Mouse (Mus musculus) stomach, postnatal 0 days (tissue): ENCODE measurements around the gene 1190005I06Rik.

Source experiments
- CTCF ChIP-seq: IDR thresholded peaks from 2 replicates; pipeline ENCODE4 v1.5.1; 2016; ENCODE audit warnings: antibody characterized with exemption, low read depth, mild to moderate bottlenecking, moderate library complexity
- EP300 ChIP-seq: optimal IDR thresholded peaks from 2 replicates; pipeline ENCODE3; 2016; ENCODE audit warnings: antibody characterized with exemption

DNA sequence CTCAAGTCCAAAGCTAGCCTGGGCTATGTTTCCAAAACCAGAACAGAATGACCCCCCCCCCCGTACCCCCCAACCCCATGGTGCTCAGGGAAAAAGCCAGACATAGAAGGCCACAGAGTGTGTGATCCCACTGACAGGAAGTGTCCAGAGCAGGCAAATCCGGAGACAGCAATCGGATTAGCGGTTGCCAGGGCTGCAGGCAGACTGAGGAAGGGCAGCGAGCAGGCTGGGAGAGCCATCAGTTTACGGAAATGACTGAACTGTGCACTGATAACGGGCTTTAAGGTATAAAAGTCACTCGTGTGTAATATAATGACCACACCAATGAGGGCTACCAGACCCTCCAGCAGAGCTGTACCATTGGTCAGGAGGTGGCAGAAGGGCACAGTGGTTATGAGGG is 6.2 kb downstream of the 1190005I06Rik start:
- TF ChIP-seq CTCF (no peak), EP300 (no peak)
